Mouse (Mus musculus) liver, embryonic 14 days (tissue): ENCODE data around the gene Tmem238l. TPM values are rescaled to one million over a fixed set of nuclear protein-coding genes. Genes with fewer than 3 reads are reported as not detected.

ENCODE experiments used
- polyA plus RNA-seq: library from polyadenylated mRNA; depleted of rRNA; stranded (reverse); fragments of >200 nt; gene quantifications from 2 replicates; pipeline ENCODE4 v1.2.3, GENCODE M21; 2012; rRNA removed

Tmem238l gene
- polyA plus RNA-seq, result not detected in 2 replicates

DNA sequence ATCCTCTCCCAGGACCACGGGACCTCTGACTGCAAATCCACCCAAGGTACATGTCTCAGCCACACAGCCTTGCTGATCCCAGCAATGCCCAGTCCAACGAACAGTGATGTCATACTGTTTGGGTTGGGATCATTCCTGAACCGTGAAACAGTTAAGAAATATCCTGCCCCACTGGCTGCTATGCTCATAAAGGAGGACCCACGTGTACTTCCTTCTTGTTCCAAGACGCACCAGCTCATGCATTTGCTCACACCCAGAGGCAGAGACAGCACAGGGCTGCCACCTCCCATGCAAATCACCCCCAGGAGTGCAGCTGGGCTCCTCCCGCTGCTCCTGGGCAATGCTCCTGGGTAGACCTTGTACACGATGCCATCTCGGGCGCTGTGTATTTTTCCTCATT is at the start of gene Tmem238l:
Gene Tmem238l (plus strand): TSS at position 336 of the 400 bp plus-strand sequence.

GRCm38 (mm10) chr11:66911811-66912210 is 44.6 kb upstream of the Tmem238l start, which contains the start of gene Pirt:
Gene Pirt, plus strand, starts transcription at chr11:66911981.

Other genes starting within 250 kb of the Tmem238l start
- 0.01 TPM in 1 of 2 replicates, not detected in the other for gene Pirt, start 44.7 kb upstream of the Tmem238l start, polyA plus RNA-seq
- gene Tmem220, start 68.5 kb downstream of the Tmem238l start, polyA plus RNA-seq, result 1.3 and 1.4 TPM in 2 replicates
- 8.4 and 8.6 TPM in 2 replicates for gene Adprm, start 96.0 kb downstream of the Tmem238l start, polyA plus RNA-seq
- gene Sco1, start 96.0 kb downstream of the Tmem238l start, polyA plus RNA-seq, result 2.9 and 3.3 TPM in 2 replicates
- 0.09 and 4.7 TPM in 2 replicates for gene Myh3, start 121.7 kb downstream of the Tmem238l start, polyA plus RNA-seq
- gene Myh2, start 214.4 kb downstream of the Tmem238l start, polyA plus RNA-seq, result under 0.01 TPM in 1 of 2 replicates, not detected in the other
- 0.02 TPM in 1 of 2 replicates, not detected in the other for gene Myh1, start 243.4 kb downstream of the Tmem238l start, polyA plus RNA-seq